Mouse (Mus musculus): ENCODE results near the gene Zic4.

GRCm38 (mm10) chr9:91370191-91370708 lies 8.0 kb downstream of the Zic4 start:
- no peak for TF ChIP-seq GATA1 (IDR thresholded peaks at IDR 0.05; ENCODE audit: low read length)
- TF ChIP-seq TAL1 (IDR thresholded peaks at IDR 0.05; ENCODE audit: low read length) = no peak

Measured in erythroblast, embryonic 14.5 days (primary cell).